Mouse (Mus musculus) cerebellum, adult (tissue): ENCODE results near the gene Xpot.

ENCODE experiments used
- ATAC-seq: cut with Nextera tagmentation; 2 replicates; pipeline ENCODE4 v1.9.2; 2017; ENCODE audit warnings: mild to moderate bottlenecking, moderate library complexity, mixed read lengths; ENCODE audit not compliant: insufficient number of reproducible peaks, low FRiP score, low TSS enrichment

The Xpot gene

GRCm38 (mm10) chr10:121583016-121583415, 43.1 kb downstream of the Xpot start:
- no peak for ATAC-seq

- ATAC-seq, result no peak
These were observed 43.8 kb downstream of the Xpot start for GRCm38 (mm10) chr10:121582287-121582686.

GRCm38 (mm10) chr10:121581405-121581804, 44.7 kb downstream of the Xpot start:
- no peak for ATAC-seq

GRCm38 (mm10) chr10:121580381-121580780, 45.8 kb downstream of the Xpot start:
- ATAC-seq, result no peak

- ATAC-seq, result no peak
These were observed 49.8 kb downstream of the Xpot start for GRCm38 (mm10) chr10:121576372-121576771.

- no peak for ATAC-seq
These were observed 54.5 kb downstream of the Xpot start for GRCm38 (mm10) chr10:121571511-121572147.

GRCm38 (mm10) chr10:121571031-121571430, 55.1 kb downstream of the Xpot start:
- ATAC-seq, result no peak

- no peak for ATAC-seq
These were observed 56.3 kb downstream of the Xpot start for GRCm38 (mm10) chr10:121569796-121570195.

GRCm38 (mm10) chr10:121569001-121569589, 57.0 kb downstream of the Xpot start:
- no peak for ATAC-seq

- no peak for ATAC-seq
These were observed 57.6 kb downstream of the Xpot start for GRCm38 (mm10) chr10:121568534-121568933.

GRCm38 (mm10) chr10:121568026-121568425, 58.1 kb downstream of the Xpot start:
- ATAC-seq, result no peak

- ATAC-seq, result no peak
These were observed 61.7 kb downstream of the Xpot start for GRCm38 (mm10) chr10:121564447-121564846.

GRCm38 (mm10) chr10:121558231-121558630, 67.9 kb downstream of the Xpot start:
- ATAC-seq, result no peak

- ATAC-seq, result no peak
These were observed 69.9 kb downstream of the Xpot start for GRCm38 (mm10) chr10:121556263-121556662.

- ATAC-seq, result no peak
These were observed 75.8 kb downstream of the Xpot start for GRCm38 (mm10) chr10:121550334-121550733.

GRCm38 (mm10) chr10:121549670-121550069, 76.5 kb downstream of the Xpot start:
- ATAC-seq, result no peak

- no peak for ATAC-seq
These were observed 79.0 kb downstream of the Xpot start for GRCm38 (mm10) chr10:121547162-121547561.

GRCm38 (mm10) chr10:121543577-121543976, 82.6 kb downstream of the Xpot start:
- ATAC-seq, result 0 out of 2 replicates have a peak, but pooled peaks have one; percentile 36

- ATAC-seq, result no peak
These were observed 84.0 kb downstream of the Xpot start for GRCm38 (mm10) chr10:121542156-121542555.
